Comparison of ENCODE assay signal across 10 mouse cellular contexts in genomic region chr11:52437123-52437522, GRCm38 (mm10). TPM values are rescaled to one million over a fixed set of nuclear protein-coding genes. Genes with fewer than 3 reads are reported as not detected.
A peak's percentile ranks its signal among the peaks of the same experiment; 100 is the strongest.
DNase-seq lines count a peak whose midpoint lies in the region; ATAC-seq and TF ChIP-seq lines count a peak whose summit lies in the region.
"Had no signal": no experiment of that assay in that cellular context is flagged by ENCODE, and none has a peak within 500 bp of the region (broad histone marks: within the 10 kb centered on the region; RNA-seq: fewer than 3 reads in every experiment).

No protein-coding gene starts in this region.

- no peak for TF ChIP-seq CTCF in lung, embryonic 14.5 days (IDR thresholded peaks at IDR 0.05; ENCODE audit: low read depth)

- no peak for ATAC-seq in lung, embryonic 14.5 days (ENCODE audit: insufficient read depth)
- peak; percentile 75 for ATAC-seq in frontal cortex, adult (ENCODE audit: low TSS enrichment)
- 0 out of 2 replicates have a peak, but pooled peaks have one; percentile 33 for ATAC-seq in stomach, embryonic 14.5 days (ENCODE audit: insufficient number of reproducible peaks, insufficient read depth, low FRiP score, low read depth)
- no peak for ATAC-seq in hindbrain, embryonic 12.5 days (ENCODE audit: low FRiP score)
- ATAC-seq: inflammation-experienced regulatory T-cells, adult 6 months; midbrain, embryonic 15.5 days had no signal

- no peak overlapping the region for H3K9ac ChIP-seq in lung, embryonic 14.5 days
- no peak overlapping the region for H3K9ac ChIP-seq in stomach, embryonic 14.5 days (replicated peaks; ENCODE audit: low read depth, low read length)
- H3K9ac ChIP-seq in hindbrain, embryonic 12.5 days: no peak overlapping the region
- H3K9ac ChIP-seq: midbrain, embryonic 15.5 days had no signal

- peak overlapping the region; percentile 18 for H3K4me2 ChIP-seq in lung, embryonic 14.5 days
- 0 out of 2 replicates have a peak overlapping the region, but pooled peaks have one; percentile 15 for H3K4me2 ChIP-seq in stomach, embryonic 14.5 days (replicated peaks; ENCODE audit: low read depth, low read length)
- no peak overlapping the region; the same call in 1 of the 2 replicates for H3K4me2 ChIP-seq in hindbrain, embryonic 12.5 days (replicated peaks)
- H3K4me2 ChIP-seq: midbrain, embryonic 15.5 days had no signal

- no peak overlapping the region for H3K27ac ChIP-seq in lung, embryonic 14.5 days (ENCODE audit: low read depth)
- no peak overlapping the region for H3K27ac ChIP-seq in stomach, embryonic 14.5 days (ENCODE audit: low read length)
- no peak overlapping the region for H3K27ac ChIP-seq in hindbrain, embryonic 12.5 days
- H3K27ac ChIP-seq: midbrain, embryonic 15.5 days had no signal

- WGBS in lung, embryonic 14.5 days: 15% methylated on average over 10 of the region's 10 CpGs
- WGBS in stomach, embryonic 14.5 days: 17% methylated on average over 10 of the region's 10 CpGs
- 28% methylated on average over 10 of the region's 10 CpGs for WGBS in hindbrain, embryonic 12.5 days

- H3K9me3 ChIP-seq in lung, embryonic 14.5 days (ENCODE audit: low read depth, low read length): no peaks in the 10 kb centered on the region
- H3K9me3 ChIP-seq in stomach, embryonic 14.5 days (ENCODE audit: control insufficient read depth, low read depth, low read length): no peaks in the 10 kb centered on the region; the same call in 1 of the 2 replicates
- no peaks in the 10 kb centered on the region for H3K9me3 ChIP-seq in hindbrain, embryonic 12.5 days (replicated peaks)
- H3K9me3 ChIP-seq: midbrain, embryonic 15.5 days had no signal

- no peaks in the 10 kb centered on the region for H3K4me1 ChIP-seq in lung, embryonic 14.5 days (ENCODE audit: insufficient read depth)
- H3K4me1 ChIP-seq in stomach, embryonic 14.5 days (ENCODE audit: control insufficient read depth, insufficient read depth, low read length): no peaks in the 10 kb centered on the region
- H3K4me1 ChIP-seq in hindbrain, embryonic 12.5 days: peaks cover 11% of the 10 kb centered on the region
- H3K4me1 ChIP-seq: midbrain, embryonic 15.5 days had no signal

- H3K36me3 ChIP-seq in lung, embryonic 14.5 days (ENCODE audit: insufficient read depth): no peaks in the 10 kb centered on the region
- H3K36me3 ChIP-seq in stomach, embryonic 14.5 days (ENCODE audit: control insufficient read depth, insufficient read depth, low read length): no peaks in the 10 kb centered on the region
- H3K36me3 ChIP-seq in hindbrain, embryonic 12.5 days: no peaks in the 10 kb centered on the region
- H3K36me3 ChIP-seq: midbrain, embryonic 15.5 days had no signal

- peak; percentile 43 for DNase-seq in lung, embryonic 14.5 days
- DNase-seq in lung, postnatal 25 days (ENCODE audit: low spot score): no peak
- peak; percentile 61 to 95 for DNase-seq in left cerebral cortex, adult 8-10 months (ENCODE audit: low spot score in 2 of 2)
- no peak for DNase-seq in urinary bladder, postnatal 25 days (ENCODE audit: low spot score)
- no peak for DNase-seq in spleen, postnatal 14 days (ENCODE audit: low spot score in 2 of 2)

- H3K4me3 ChIP-seq in lung, embryonic 14.5 days (ENCODE audit: low read depth, low read length): no peak overlapping the region
- no peak overlapping the region for H3K4me3 ChIP-seq in stomach, embryonic 14.5 days (ENCODE audit: low read depth, low read length)
- H3K4me3 ChIP-seq in hindbrain, embryonic 12.5 days: no peak overlapping the region
- H3K4me3 ChIP-seq: midbrain, embryonic 15.5 days had no signal

- no peaks in the 10 kb centered on the region for H3K27me3 ChIP-seq in lung, embryonic 14.5 days (ENCODE audit: insufficient read depth, low read length)
- no peaks in the 10 kb centered on the region for H3K27me3 ChIP-seq in stomach, embryonic 14.5 days (ENCODE audit: control insufficient read depth, insufficient read depth, low read length)
- H3K27me3 ChIP-seq in hindbrain, embryonic 12.5 days: peaks cover 3% of the 10 kb centered on the region; the same call in 1 of the 2 replicates
- H3K27me3 ChIP-seq: midbrain, embryonic 15.5 days had no signal

RNA-seq across cellular contexts. Expression of gene 9530068E07Rik, which starts 40.9 kb away (rescaled TPM):
- polyA plus RNA-seq in lung, embryonic 14.5 days (2014; fragmentation: Nextera tagmentation; extraction: Ambion mirVana): 235 and 242 TPM in 2 replicates
- total RNA-seq in left cerebral cortex, adult 8-10 months (2022): 10 to 100 TPM; 55.4 to 66.6 (median 57.7) TPM
- polyA plus RNA-seq in stomach, embryonic 14.5 days (2014; fragmentation: Nextera tagmentation; extraction: Ambion mirVana): 212 and 229 TPM in 2 replicates
- 172 and 178 TPM in 2 replicates for polyA plus RNA-seq in hindbrain, embryonic 12.5 days (2016; fragmentation: Nextera tagmentation; extraction: Ambion mirVana)

Comparison
In these comparisons a context has a peak if more than half of its experiments do, and no peak if none do; other contexts are left out.
1. DNase-seq: peak in lung, embryonic 14.5 days (single experiment) and left cerebral cortex, adult 8-10 months (2 of 2); none in lung, postnatal 25 days (single experiment), urinary bladder, postnatal 25 days (single experiment) and spleen, postnatal 14 days (0 of 2).
2. ATAC-seq: peak in frontal cortex, adult (single experiment) and stomach, embryonic 14.5 days (single experiment); none in lung, embryonic 14.5 days (single experiment) and hindbrain, embryonic 12.5 days (single experiment).